Mouse (Mus musculus) ES-Bruce4 (cell line): Measurements from ENCODE around the gene Arhgap44. TPM values are rescaled to one million over a fixed set of nuclear protein-coding genes. Genes with fewer than 3 reads are reported as not detected.

Source experiments
- H3K27ac ChIP-seq: 2 replicates; pipeline ENCODE4 v1.5.1; 2012; ENCODE audit warnings: low read length, inconsistent platforms; ENCODE audit not compliant: insufficient read depth
- H3K27me3 ChIP-seq: 2 replicates; pipeline ENCODE4 v1.6.1; 2012; ENCODE audit warnings: mild to moderate bottlenecking, low read length, inconsistent platforms; ENCODE audit not compliant: control insufficient read depth, poor library complexity, insufficient read depth, severe bottlenecking
- H3K36me3 ChIP-seq: 2 replicates; pipeline ENCODE4 v1.6.1; 2012; ENCODE audit warnings: inconsistent platforms, mild to moderate bottlenecking, low read length, moderate library complexity; ENCODE audit not compliant: control insufficient read depth, poor library complexity, insufficient read depth, severe bottlenecking
- H3K4me1 ChIP-seq: one replicate; pipeline ENCODE4 v1.8.1; 2011; ENCODE audit warnings: low read length; ENCODE audit not compliant: control insufficient read depth, insufficient read depth
- H3K4me3 ChIP-seq: 2 replicates; pipeline ENCODE4 v1.5.1; 2011; ENCODE audit warnings: low read depth, mild to moderate bottlenecking, low read length
- H3K9ac ChIP-seq: 2 replicates; pipeline ENCODE4 v1.6.1; 2012; ENCODE audit warnings: low read depth, mild to moderate bottlenecking, inconsistent platforms; ENCODE audit not compliant: poor library complexity, severe bottlenecking
- H3K9me3 ChIP-seq: replicated peaks from 2 replicates; pipeline ENCODE4 v1.6.1; 2012; ENCODE audit warnings: mild to moderate bottlenecking, low read length, inconsistent platforms; ENCODE audit not compliant: control insufficient read depth, poor library complexity, insufficient read depth, severe bottlenecking
- CTCF ChIP-seq: IDR thresholded peaks from one replicate; pipeline ENCODE4 v1.8.1; 2011; ENCODE audit warnings: low read depth, low read length
- EP300 ChIP-seq: IDR thresholded peaks from 2 replicates; pipeline ENCODE4 v1.6.1; 2011; ENCODE audit warnings: low read depth, low read length; ENCODE audit not compliant: insufficient read depth
- POLR2A ChIP-seq: IDR thresholded peaks from one replicate; pipeline ENCODE4 v1.8.1; 2011; ENCODE audit warnings: low read length; ENCODE audit not compliant: insufficient read depth
- polyA plus RNA-seq: library from polyadenylated mRNA; stranded (reverse); fragments of >200 nt; gene quantifications from 2 replicates; pipeline ENCODE4 v1.2.4, GENCODE M21; 2011; ENCODE audit warnings: low read depth; ENCODE audit not compliant: missing spikeins, insufficient read depth, insufficient read length

The Arhgap44 gene
- polyA plus RNA-seq, 1 experiment = 8.6 TPM

- Histone ChIP-seq H3K9me3 (no peaks in the 10 kb centered on the region), H3K4me1 (no peaks in the 10 kb centered on the region), H3K9ac (no peak overlapping the region), H3K4me3 (no peak overlapping the region), H3K36me3 (no peaks in the 10 kb centered on the region), H3K27me3 (no peaks in the 10 kb centered on the region), H3K27ac (no peak overlapping the region)
- TF ChIP-seq POLR2A (no peak), CTCF (no peak), EP300 (no peak)
These were observed 47.0 kb downstream of the Arhgap44 start for GRCm38 (mm10) chr11:65115811-65116210.

GRCm38 (mm10) chr11:65112086-65112485 lies 50.7 kb downstream of the Arhgap44 start:
- H3K4me3 ChIP-seq = no peak overlapping the region
- no peak overlapping the region for H3K27ac ChIP-seq
- TF ChIP-seq EP300 = no peak
- TF ChIP-seq POLR2A = no peak
- no peak for TF ChIP-seq CTCF
- no peaks in the 10 kb centered on the region for H3K9me3 ChIP-seq
- no peaks in the 10 kb centered on the region for H3K27me3 ChIP-seq
- H3K36me3 ChIP-seq = no peaks in the 10 kb centered on the region
- H3K4me1 ChIP-seq = peaks cover 4% of the 10 kb centered on the region
- H3K9ac ChIP-seq = no peak overlapping the region

- H3K36me3 ChIP-seq = no peaks in the 10 kb centered on the region
- H3K27ac ChIP-seq = no peak overlapping the region
- TF ChIP-seq POLR2A (no peak), EP300 (no peak), CTCF (no peak)
- peaks cover 4% of the 10 kb centered on the region for H3K4me1 ChIP-seq
- no peak overlapping the region for H3K4me3 ChIP-seq
- no peaks in the 10 kb centered on the region for H3K27me3 ChIP-seq
- H3K9me3 ChIP-seq = no peaks in the 10 kb centered on the region
- H3K9ac ChIP-seq = no peak overlapping the region
These were observed 51.1 kb downstream of the Arhgap44 start for GRCm38 (mm10) chr11:65111651-65112050.

- TF ChIP-seq CTCF = no peak
- peak; percentile 60; the same call in 1 of the 2 replicates for TF ChIP-seq EP300
- TF ChIP-seq POLR2A = no peak
- 0 out of 2 replicates have a peak overlapping the region, but pooled peaks have one; percentile 3 for H3K27ac ChIP-seq
These were observed 52.7 kb downstream of the Arhgap44 start for GRCm38 (mm10) chr11:65110058-65110457.

GRCm38 (mm10) chr11:65107734-65108171 lies 55.0 kb downstream of the Arhgap44 start:
- Histone ChIP-seq H3K27me3 (no peaks in the 10 kb centered on the region), H3K36me3 (no peaks in the 10 kb centered on the region), H3K27ac (no peak overlapping the region), H3K4me3 (no peak overlapping the region), H3K4me1 (peaks cover 4% of the 10 kb centered on the region), H3K9ac (no peak overlapping the region), H3K9me3 (no peaks in the 10 kb centered on the region)
- TF ChIP-seq POLR2A (no peak), CTCF (no peak), EP300 (no peak)

More at GRCm38 (mm10) chr11:65110058-65110457, 52.7 kb downstream of the Arhgap44 start:
- no peaks in the 10 kb centered on the region for H3K27me3 ChIP-seq
- H3K4me1 ChIP-seq = peaks cover 4% of the 10 kb centered on the region
- H3K9me3 ChIP-seq = no peaks in the 10 kb centered on the region
- no peaks in the 10 kb centered on the region for H3K36me3 ChIP-seq
- no peak overlapping the region for H3K4me3 ChIP-seq
- H3K9ac ChIP-seq = no peak overlapping the region

- TF ChIP-seq EP300 (no peak), POLR2A (no peak), CTCF (no peak)
These were observed 55.6 kb downstream of the Arhgap44 start for GRCm38 (mm10) chr11:65107151-65107550.

More at GRCm38 (mm10) chr11:65107151-65107550, 55.6 kb downstream of the Arhgap44 start:
- Histone ChIP-seq H3K9ac (no peak overlapping the region), H3K9me3 (no peaks in the 10 kb centered on the region), H3K27ac (no peak overlapping the region), H3K4me1 (peaks cover 4% of the 10 kb centered on the region), H3K4me3 (no peak overlapping the region), H3K36me3 (no peaks in the 10 kb centered on the region), H3K27me3 (no peaks in the 10 kb centered on the region)
